Mouse (Mus musculus) erythroblast, embryonic 14.5 days (primary cell): ENCODE results near the gene Ice1.

ENCODE experiments used
- GATA1 ChIP-seq: IDR thresholded peaks from 2 replicates; pipeline ENCODE4 v1.6.1; 2012; ENCODE audit warnings: low read length, inconsistent platforms, mixed read lengths
- TAL1 ChIP-seq: IDR thresholded peaks from 3 replicates; pipeline ENCODE4 v1.6.1; 2012; ENCODE audit warnings: low read length, inconsistent platforms, mixed read lengths

DNA sequence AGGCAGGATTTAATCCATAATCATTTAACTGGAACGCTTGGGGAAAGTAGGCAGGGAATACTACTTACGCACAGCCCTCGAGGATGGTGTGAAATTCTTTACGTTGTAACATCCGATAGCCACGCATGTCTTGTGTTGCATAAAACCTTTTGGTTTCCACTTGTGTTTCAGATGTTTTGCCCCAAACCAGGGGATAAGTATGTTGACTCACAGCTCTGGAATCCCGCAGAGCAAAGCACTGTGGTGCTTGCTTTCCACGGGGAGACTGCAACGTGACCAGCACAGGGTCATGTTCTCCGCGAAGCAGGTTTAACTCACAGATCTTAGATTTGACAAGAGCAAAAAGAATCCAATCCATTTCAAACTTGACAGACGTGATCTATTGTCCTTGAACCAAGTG, 18.1 kb upstream of the Ice1 start:
- TF ChIP-seq TAL1 (no peak), GATA1 (no peak)
